8 mouse cellular contexts compared by ENCODE assay signal in genomic region chr3:97928968-97929858, GRCm38 (mm10). TPM values are rescaled to one million over a fixed set of nuclear protein-coding genes. Genes with fewer than 3 reads are reported as not detected.
DNase-seq lines count a peak whose midpoint lies in the region; ATAC-seq lines count a peak whose summit lies in the region.

No protein-coding gene starts in this region.

- intact Hi-C loops in left cerebral cortex, postnatal 4 days (cut with DNase I): loop anchor here (2.0 kb wide), 1 partner anchor 296 kb away; no protein-coding TSS in a partner anchor

- DNase-seq in adipocyte (ENCODE audit: low spot score): peak; percentile 94
- peak; percentile 74 for DNase-seq in gastrocnemius, postnatal 10 days
- DNase-seq in kidney, adult 18-20 months: peak; percentile 75
- DNase-seq in left cerebral cortex, postnatal 4 days: peak; percentile 82
- DNase-seq in mesoderm, embryonic 11.5 days (ENCODE audit: low read depth, low spot score): peak; percentile 85
- DNase-seq in right cerebral cortex, postnatal 25 days: peak; percentile 67
- peak; percentile 76 for DNase-seq in yolk sac, embryonic 10.5 days (ENCODE audit: low spot score)

- peak; percentile 27 for ATAC-seq in common myeloid progenitor, adult 5-6 weeks (replicated peaks; ENCODE audit: low read depth, poor library complexity, severe bottlenecking)

RNA-seq across cellular contexts. Expression of gene Sec22b, which starts 28.2 kb away (rescaled TPM):
- total RNA-seq in common myeloid progenitor, adult 5-6 weeks (2017): 40.5 and 56.4 TPM in 2 replicates
- 10 to 100 TPM; 38.8 to 42.7 TPM for total RNA-seq in gastrocnemius, postnatal 10 days (2021)
- total RNA-seq in left cerebral cortex, postnatal 4 days (2021): 10 to 100 TPM; 62.9 to 63.7 TPM

RNA-seq across cellular contexts. Expression of gene Pde4dip, which starts 40.7 kb away (rescaled TPM):
- 5.6 and 6.1 TPM in 2 replicates for total RNA-seq in common myeloid progenitor, adult 5-6 weeks (2017)
- total RNA-seq in gastrocnemius, postnatal 10 days (2021): 1,000 to 10,000 TPM; 1,278 to 1,422 TPM
- total RNA-seq in left cerebral cortex, postnatal 4 days (2021): 100 to 1,000 TPM; 202 to 223 TPM

Comparison
In these comparisons a context has a peak if more than half of its experiments do, and no peak if none do; other contexts are left out.
1. Peak in every context shown above with its lines: DNase-seq and ATAC-seq.
2. RNA of gene Pde4dip, which starts 40.7 kb away (total RNA-seq): 1,278 to 1,422 TPM in gastrocnemius, postnatal 10 days and 202 to 223 TPM in left cerebral cortex, postnatal 4 days; 5.6 to 6.1 TPM in common myeloid progenitor, adult 5-6 weeks; every median in the first group is over 10 times any median in the second.